Mouse (Mus musculus) regulatory T cell (primary cell): ENCODE measurements around the gene Hsd3b7.
"Not testable (repeated sequence)": the region's sequence is repeated elsewhere in the genome, so short reads cannot be mapped to it uniquely, and the experiment has no call there.

ENCODE experiments used
- in situ Hi-C: fragments of 300-600 bp; cut with MboI, MseI; formaldehyde crosslinking; loops from one replicate; pipeline ENCODE4 v1.15.1; 2025; ENCODE audit warnings: high pct_unique_total_duplicates

Gene Hsd3b7

DNA sequence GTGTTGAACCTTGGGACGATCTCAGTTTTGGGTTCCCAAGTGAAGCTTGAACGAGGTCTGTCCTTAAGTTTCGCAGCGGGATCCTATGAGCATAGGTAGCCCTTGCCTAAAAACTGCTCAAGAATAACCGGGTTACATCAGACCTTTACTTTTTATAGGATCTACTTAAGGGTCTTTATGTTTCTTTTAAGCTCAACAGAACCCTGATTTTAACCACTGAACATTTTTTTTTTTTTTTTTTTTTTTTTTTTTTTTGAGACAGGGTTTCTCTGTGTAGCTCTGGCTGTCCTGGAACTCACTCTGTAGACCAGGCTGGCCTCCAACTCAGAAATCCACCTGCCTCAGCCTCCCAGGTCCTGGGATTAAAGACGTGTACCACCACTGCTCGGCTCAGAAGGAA, 24.6 kb upstream of the Hsd3b7 start:
- in situ Hi-C loops, result not testable (repeated sequence)

GRCm38 (mm10) chr7:127776426-127776825, 24.0 kb upstream of the Hsd3b7 start, which contains the start of gene Setd1a:
Gene Setd1a, plus strand, starts transcription at chr7:127776670.
- in situ Hi-C loops, result no loop called here

- in situ Hi-C loops, result no loop called here
These were observed 23.4 kb upstream of the Hsd3b7 start for GRCm38 (mm10) chr7:127776878-127777473.

- in situ Hi-C loops, result no loop called here
These were observed 22.7 kb upstream of the Hsd3b7 start for GRCm38 (mm10) chr7:127777474-127778266.

GRCm38 (mm10) chr7:127778350-127778749, 22.1 kb upstream of the Hsd3b7 start:
- in situ Hi-C loops, result no loop called here

- in situ Hi-C loops, result no loop called here
These were observed 15.1 kb upstream of the Hsd3b7 start, which contains the start of gene Gm49388 for GRCm38 (mm10) chr7:127785308-127785707. Gene Gm49388, plus strand, starts transcription at chr7:127785608.

GRCm38 (mm10) chr7:127797076-127797845, 3.1 kb upstream of the Hsd3b7 start:
- in situ Hi-C loops, result no loop called here

GRCm38 (mm10) chr7:127798591-127798990, 1.8 kb upstream of the Hsd3b7 start:
- in situ Hi-C loops, result no loop called here

DNA sequence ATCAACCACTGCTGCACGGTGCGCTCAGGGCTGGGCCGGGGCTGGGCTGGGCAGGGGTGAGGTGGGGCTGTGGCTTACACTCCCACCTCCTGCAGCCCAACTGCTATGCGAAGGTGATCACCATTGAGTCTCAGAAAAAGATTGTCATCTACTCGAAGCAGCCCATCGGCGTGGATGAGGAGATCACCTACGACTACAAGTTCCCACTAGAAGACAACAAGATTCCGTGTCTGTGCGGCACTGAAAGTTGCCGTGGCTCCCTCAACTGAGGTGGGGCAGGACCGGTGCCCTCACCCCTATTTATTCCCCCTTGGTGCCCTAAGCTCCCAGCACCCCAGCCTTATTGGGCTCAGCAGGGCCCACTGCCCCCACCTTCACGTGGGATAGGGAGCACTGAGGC, 1.2 kb upstream of the Hsd3b7 start:
- in situ Hi-C loops, result no loop called here

DNA sequence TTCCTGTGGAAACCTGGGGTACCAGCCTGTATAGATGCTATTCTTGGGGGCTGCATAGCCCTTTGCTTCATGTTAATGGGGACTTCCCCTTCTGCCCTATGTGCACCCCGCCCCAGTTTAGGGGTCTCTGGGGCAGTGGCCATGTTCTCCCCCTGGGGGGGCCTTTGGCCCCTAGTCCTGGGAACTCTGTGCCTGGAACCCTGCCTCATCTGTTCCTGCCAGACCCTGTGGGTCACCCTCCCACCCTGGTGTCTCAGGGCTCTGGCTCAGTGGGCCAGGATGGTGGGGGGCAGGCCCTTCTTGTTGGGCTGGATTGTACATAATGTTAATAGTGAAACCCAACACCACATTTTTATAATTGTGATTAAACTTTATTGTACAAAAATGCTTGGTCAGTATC, 666 bp upstream of the Hsd3b7 start:
- in situ Hi-C loops, result no loop called here

GRCm38 (mm10) chr7:127801010-127801621, 712 bp downstream of the Hsd3b7 start:
- in situ Hi-C loops, result no loop called here

- in situ Hi-C loops, result no loop called here
These were observed 1.9 kb downstream of the Hsd3b7 start for GRCm38 (mm10) chr7:127802313-127802712.

DNA sequence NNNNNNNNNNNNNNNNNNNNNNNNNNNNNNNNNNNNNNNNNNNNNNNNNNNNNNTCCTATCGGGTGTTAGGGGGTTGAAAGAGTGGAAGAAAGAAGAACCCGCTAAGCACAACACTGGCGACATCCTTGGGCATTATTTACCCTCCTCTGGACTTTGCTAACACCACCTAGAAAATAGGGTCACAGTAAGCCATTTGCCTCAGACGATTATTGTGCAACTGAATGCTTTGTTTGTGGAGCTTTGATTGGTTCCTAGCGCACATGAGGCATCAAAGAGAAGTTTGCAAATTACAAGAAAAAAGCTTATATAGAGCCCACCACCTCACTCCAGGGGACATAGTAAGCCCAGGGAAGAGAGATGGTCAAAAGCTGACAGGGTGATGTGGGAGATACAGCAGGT, 8.4 kb downstream of the Hsd3b7 start:
- in situ Hi-C loops, result loop anchor here (5.0 kb wide), 1 partner anchor 58 kb away; no protein-coding TSS in a partner anchor

GRCm38 (mm10) chr7:127809846-127810245, 9.4 kb downstream of the Hsd3b7 start:
- in situ Hi-C loops, result loop anchor here (5.0 kb wide), 1 partner anchor 57 kb away; no protein-coding TSS in a partner anchor

GRCm38 (mm10) chr7:127810650-127811049, 10.2 kb downstream of the Hsd3b7 start:
- in situ Hi-C loops, result no loop called here

DNA sequence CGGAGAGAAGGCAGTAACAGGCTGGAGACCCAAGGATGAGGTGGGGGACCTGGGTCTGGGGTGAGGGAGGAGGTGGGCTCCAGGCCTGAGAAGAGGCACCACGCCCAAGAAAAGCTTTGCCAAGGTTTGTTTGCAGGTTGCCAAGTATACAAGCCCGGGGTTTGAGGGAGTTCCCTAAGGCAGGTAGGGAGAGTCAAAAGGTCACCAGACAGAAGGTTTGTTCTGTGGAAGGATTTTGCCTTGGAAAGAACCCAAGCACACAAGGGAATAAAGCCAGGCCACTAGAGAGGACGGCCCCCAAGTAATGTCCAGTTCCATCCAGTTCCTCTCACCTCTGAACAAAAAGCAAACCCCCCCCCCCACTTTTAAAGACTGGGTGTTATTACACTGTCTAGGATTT, 10.8 kb downstream of the Hsd3b7 start:
- in situ Hi-C loops, result no loop called here

DNA sequence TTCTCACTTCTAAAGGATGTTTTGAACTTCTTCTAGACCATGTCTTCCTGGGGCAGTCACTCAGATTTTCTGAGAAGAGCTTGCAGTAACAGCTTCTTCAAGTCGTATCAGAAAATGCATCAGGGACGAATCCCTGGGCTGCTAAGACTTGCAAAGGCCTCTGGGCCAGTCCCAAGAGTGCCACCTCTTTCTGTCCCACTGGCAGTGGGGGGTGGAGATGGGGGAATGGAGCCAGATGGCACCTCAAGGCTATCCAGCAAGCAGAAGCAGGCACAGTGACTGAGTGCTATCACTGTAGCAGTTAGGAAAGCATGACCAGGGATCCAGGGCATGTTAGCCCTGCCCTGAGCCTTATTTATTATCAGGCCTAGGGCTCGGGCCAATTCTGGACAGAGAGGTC, 11.9 kb downstream of the Hsd3b7 start:
- in situ Hi-C loops, result no loop called here

GRCm38 (mm10) chr7:127813821-127814220, 13.4 kb downstream of the Hsd3b7 start:
- in situ Hi-C loops, result no loop called here

GRCm38 (mm10) chr7:127814241-127814921, 14.0 kb downstream of the Hsd3b7 start:
- in situ Hi-C loops, result no loop called here

GRCm38 (mm10) chr7:127815116-127815665, 14.8 kb downstream of the Hsd3b7 start:
- in situ Hi-C loops, result no loop called here
